Mouse (Mus musculus) hindbrain, postnatal 0 days (tissue): ENCODE data around the gene Pde4d. TPM values are rescaled to one million over a fixed set of nuclear protein-coding genes. Genes with fewer than 3 reads are reported as not detected.

Experiments
- ATAC-seq: fragments of 200-750 bp; cut with Nextera tagmentation; 2 replicates; pipeline ENCODE4 v1.8.0; 2017; ENCODE audit warnings: mild to moderate bottlenecking, moderate TSS enrichment, moderate library complexity
- DNase-seq: peaks from one replicate; pipeline ENCODE4 v3.0.0-alpha.2; 2015; ENCODE audit warnings: low spot score
- H3K27ac ChIP-seq: fragments of 300-500 bp; sonication (generic); 2 replicates; pipeline ENCODE4 v1.5.1; 2014; ENCODE audit warnings: mild to moderate bottlenecking
- H3K27me3 ChIP-seq: fragments of 300-500 bp; sonication (generic); 2 replicates; pipeline ENCODE4 v1.6.1; 2014; ENCODE audit warnings: low read length, mixed read lengths; ENCODE audit not compliant: insufficient read depth
- H3K36me3 ChIP-seq: fragments of 300-500 bp; sonication (generic); 2 replicates; pipeline ENCODE4 v1.6.1; 2014; ENCODE audit warnings: low read length, mixed read lengths; ENCODE audit not compliant: insufficient read depth
- H3K4me1 ChIP-seq: fragments of 300-500 bp; sonication (generic); 2 replicates; pipeline ENCODE4 v1.6.1; 2014; ENCODE audit warnings: antibody characterized with exemption, low read length, mixed read lengths; ENCODE audit not compliant: insufficient read depth
- H3K4me2 ChIP-seq: fragments of 300-500 bp; sonication (generic); 2 replicates; pipeline ENCODE4 v1.6.1; 2014; ENCODE audit warnings: low read depth, mild to moderate bottlenecking, low read length, moderate library complexity, mixed read lengths
- H3K4me3 ChIP-seq: fragments of 300-500 bp; sonication (generic); 2 replicates; pipeline ENCODE4 v1.5.1; 2014; ENCODE audit warnings: low read length
- H3K9ac ChIP-seq: fragments of 300-500 bp; sonication (generic); replicated peaks from 2 replicates; pipeline ENCODE4 v1.6.1; 2014; ENCODE audit warnings: mild to moderate bottlenecking, low read length, moderate library complexity, mixed read lengths
- H3K9me3 ChIP-seq: fragments of 300-500 bp; sonication (generic); 2 replicates; pipeline ENCODE4 v1.6.1; 2016; ENCODE audit warnings: low read length, mixed read lengths
- CTCF ChIP-seq: IDR thresholded peaks from 2 replicates; pipeline ENCODE4 v1.5.1; 2016; ENCODE audit warnings: antibody characterized with exemption, control low read depth, low read depth
- WGBS: fragments of 180-500 bp; shearing (Covaris S2); extraction: QIAGEN DNeasy Blood & Tissue Kit; methylation state at CpG from one replicate; pipeline ENCODE4 v1.1.7; 2014; 5-methylcytosine and 5-hydroxymethylcytosine counted together
- polyA plus RNA-seq: library from polyadenylated mRNA; unstranded; fragments of >200 nt; fragmentation: Nextera tagmentation; extraction: Ambion mirVana; gene quantifications from 2 replicates; pipeline ENCODE4 v1.2.1, GENCODE M21; 2015
- total RNA-seq: library from RNA; depleted of rRNA; stranded (reverse); fragments of >200 nt; gene quantifications from 2 replicates; pipeline ENCODE4 v1.2.3, GENCODE M21; 2014

The Pde4d gene
- total and polyA plus RNA-seq, 2 experiments from 2014 or later: 19.3 to 77.1 TPM

- H3K4me3 ChIP-seq: 0 out of 2 replicates have a peak overlapping the region, but pooled peaks have one; percentile 6
- H3K4me2 ChIP-seq: peak overlapping the region; percentile 47
- 25% methylated on average over 12 of the region's 13 CpGs for WGBS
- DNase-seq (peak; percentile 84), ATAC-seq (peak; percentile 66)
- no peaks in the 10 kb centered on the region for H3K4me1 ChIP-seq
- no peaks in the 10 kb centered on the region for H3K36me3 ChIP-seq
- H3K9me3 ChIP-seq: no peaks in the 10 kb centered on the region
- no peak overlapping the region for H3K27ac ChIP-seq
- TF ChIP-seq CTCF: peak; percentile 62
- no peaks in the 10 kb centered on the region for H3K27me3 ChIP-seq
- H3K9ac ChIP-seq: no peak overlapping the region
These were observed 763.2 kb downstream of the Pde4d start for GRCm38 (mm10) chr13:109212788-109213473.

DNA sequence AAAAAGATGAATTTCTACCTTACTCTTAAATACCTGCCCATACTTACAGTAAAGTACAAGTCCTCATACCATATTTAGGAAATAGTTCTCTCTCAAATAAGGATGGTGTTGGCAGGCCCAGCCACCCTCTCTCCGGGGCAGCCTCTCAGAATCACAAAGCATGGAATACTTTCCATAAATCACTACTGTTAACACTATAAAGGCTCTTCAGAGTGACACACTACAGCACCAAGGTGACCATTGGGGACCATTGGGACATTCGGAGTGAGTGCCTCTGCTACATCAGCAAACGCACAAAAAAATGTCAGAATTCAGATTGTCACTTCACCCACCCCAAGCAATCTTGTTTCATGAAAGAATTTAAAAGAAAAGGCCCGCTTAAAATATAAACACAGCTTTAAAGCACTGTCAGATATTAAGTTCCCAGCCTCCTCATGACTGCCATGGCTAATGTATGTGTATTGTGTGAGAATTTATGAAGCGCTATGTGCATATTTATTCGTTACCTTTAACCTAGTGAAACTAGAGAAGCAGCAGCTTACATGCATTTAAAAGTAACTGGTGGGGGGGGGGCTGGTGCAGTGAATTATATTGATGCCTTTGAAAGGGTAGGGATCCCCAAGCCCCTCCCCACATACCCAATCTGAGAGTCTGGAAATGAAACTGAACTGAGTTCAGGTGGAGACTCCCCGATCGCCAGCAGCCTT lies 769.4 kb downstream of the Pde4d start:
- 85% methylated on average over 8 of the region's 8 CpGs for WGBS
- Histone ChIP-seq H3K36me3 (no peaks in the 10 kb centered on the region), H3K27ac (no peak overlapping the region), H3K27me3 (no peaks in the 10 kb centered on the region), H3K4me2 (no peak overlapping the region), H3K9me3 (no peaks in the 10 kb centered on the region), H3K9ac (no peak overlapping the region), H3K4me1 (no peaks in the 10 kb centered on the region), H3K4me3 (no peak overlapping the region)
- ATAC-seq (no peak), DNase-seq (no peak)
- TF ChIP-seq CTCF: no peak

DNA sequence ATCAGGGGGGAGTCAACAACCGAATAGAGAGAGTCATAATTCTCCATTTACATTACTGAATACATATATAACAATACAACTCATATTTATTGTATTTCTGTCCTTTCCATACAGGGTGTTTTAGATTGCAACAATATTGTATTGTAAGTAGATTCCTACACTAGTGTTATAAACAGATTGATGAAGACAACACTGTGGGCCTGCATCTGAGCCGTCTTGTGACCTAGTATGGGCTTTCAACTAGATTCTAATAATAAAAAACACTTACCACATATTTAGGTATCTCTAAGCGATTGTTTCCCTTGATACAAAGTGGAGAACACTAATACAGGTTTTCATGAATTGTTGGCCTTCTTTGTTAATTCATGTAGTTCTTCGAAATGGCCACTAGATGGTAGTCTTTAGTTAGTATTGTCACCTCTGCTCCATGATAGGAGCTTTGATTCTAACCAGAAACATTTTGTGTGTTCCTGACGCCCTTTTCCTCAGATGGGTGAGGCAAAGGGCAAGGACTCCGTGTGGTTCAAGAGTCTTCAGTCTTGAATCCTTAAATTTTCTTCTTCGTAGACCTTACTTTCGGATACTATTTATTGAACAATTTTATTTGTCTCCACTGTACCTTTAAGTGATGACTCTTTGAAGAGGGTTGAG lies 779.3 kb downstream of the Pde4d start:
- TF ChIP-seq CTCF: peak; percentile 80
- WGBS: 28% methylated on average over 8 of the region's 8 CpGs
- no peaks in the 10 kb centered on the region for H3K36me3 ChIP-seq
- peak; percentile 73; the same call in 1 of the 2 replicates for ATAC-seq
- DNase-seq: peak; percentile 77
- H3K4me2 ChIP-seq: peak overlapping the region; percentile 49
- H3K9ac ChIP-seq: no peak overlapping the region
- no peak overlapping the region for H3K27ac ChIP-seq
- H3K27me3 ChIP-seq: no peaks in the 10 kb centered on the region
- peak overlapping the region; percentile 6 for H3K4me3 ChIP-seq
- H3K9me3 ChIP-seq: no peaks in the 10 kb centered on the region
- peaks cover 2% of the 10 kb centered on the region for H3K4me1 ChIP-seq

DNA sequence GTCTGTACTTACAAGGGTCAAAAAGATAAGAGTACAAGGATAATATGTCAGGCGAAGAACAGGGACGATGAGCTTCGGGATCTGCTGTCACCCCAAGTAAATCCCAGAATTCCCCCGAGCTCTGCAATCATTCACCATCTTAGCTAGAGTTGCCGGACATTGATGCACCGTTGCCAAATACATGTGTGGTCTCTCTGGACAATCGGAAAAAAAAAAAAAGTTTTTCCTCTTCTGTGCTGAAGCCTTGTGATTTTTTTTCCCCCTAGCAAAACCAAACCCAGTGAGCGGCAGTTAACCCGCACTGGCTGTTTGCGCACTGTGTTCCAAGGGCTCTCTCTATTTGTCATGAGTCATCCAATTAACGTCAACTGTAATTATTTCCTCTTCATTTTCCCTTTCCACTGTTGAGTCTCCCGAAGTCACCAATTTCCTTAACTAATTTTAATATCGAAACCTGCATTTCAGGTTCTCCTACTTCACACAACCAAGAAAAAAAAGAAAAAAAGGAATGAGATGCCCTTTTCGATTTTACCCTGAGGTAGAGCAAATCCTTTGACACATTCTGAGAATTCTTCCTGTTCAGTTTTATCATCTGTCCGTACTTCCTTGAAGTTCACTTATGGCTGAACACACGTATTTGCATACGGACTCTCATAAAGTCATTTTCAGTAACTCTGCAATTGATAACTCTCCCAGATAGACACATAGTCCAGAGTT lies 780.0 kb downstream of the Pde4d start:
- H3K9me3 ChIP-seq: no peaks in the 10 kb centered on the region
- H3K27me3 ChIP-seq: no peaks in the 10 kb centered on the region
- peak overlapping the region; percentile 49 for H3K4me2 ChIP-seq
- peak overlapping the region; percentile 6 for H3K4me3 ChIP-seq
- H3K27ac ChIP-seq: no peak overlapping the region
- no peak overlapping the region for H3K9ac ChIP-seq
- TF ChIP-seq CTCF: no peak
- H3K4me1 ChIP-seq: peaks cover 5% of the 10 kb centered on the region
- 0 out of 2 replicates have a peak, but pooled peaks have one; percentile 35 for ATAC-seq
- WGBS: 60% methylated on average over 17 of the region's 17 CpGs
- no peaks in the 10 kb centered on the region for H3K36me3 ChIP-seq
- no peak for DNase-seq

GRCm38 (mm10) chr13:109230335-109230987 lies 780.7 kb downstream of the Pde4d start:
- H3K9me3 ChIP-seq: no peaks in the 10 kb centered on the region
- no peak overlapping the region for H3K9ac ChIP-seq
- 61% methylated on average over 13 of the region's 13 CpGs for WGBS
- no peaks in the 10 kb centered on the region for H3K36me3 ChIP-seq
- no peak overlapping the region for H3K4me3 ChIP-seq
- no peak for ATAC-seq
- TF ChIP-seq CTCF: no peak
- peaks cover 5% of the 10 kb centered on the region for H3K4me1 ChIP-seq
- H3K27ac ChIP-seq: no peak overlapping the region
- DNase-seq: no peak
- H3K27me3 ChIP-seq: no peaks in the 10 kb centered on the region
- H3K4me2 ChIP-seq: no peak overlapping the region
